Mouse (Mus musculus) midbrain, embryonic 11.5 days (tissue): ENCODE data around the gene Frmd4a. TPM values are rescaled to one million over a fixed set of nuclear protein-coding genes. Genes with fewer than 3 reads are reported as not detected.

Source experiments
- ATAC-seq: fragments of 200-750 bp; cut with Nextera tagmentation; 2 replicates; pipeline ENCODE4 v1.8.0; 2017; ENCODE audit warnings: moderate TSS enrichment, moderate library complexity; ENCODE audit not compliant: low FRiP score
- DNase-seq: peaks from one replicate; pipeline ENCODE4 v3.0.0; 2015; ENCODE audit warnings: low spot score; ENCODE audit errors: missing footprints
- H3K27ac ChIP-seq: fragments of 300-500 bp; sonication (generic); 2 replicates; pipeline ENCODE4 v1.5.1; 2014; ENCODE audit warnings: low read depth, low read length
- H3K27me3 ChIP-seq: fragments of 300-500 bp; sonication (generic); 2 replicates; pipeline ENCODE4 v1.6.1; 2014; ENCODE audit warnings: mild to moderate bottlenecking, low read length, moderate library complexity, mixed read lengths; ENCODE audit not compliant: control insufficient read depth, insufficient read depth
- H3K36me3 ChIP-seq: fragments of 300-500 bp; sonication (generic); 2 replicates; pipeline ENCODE4 v1.6.1; 2014; ENCODE audit warnings: mild to moderate bottlenecking, low read length, moderate library complexity, mixed read lengths; ENCODE audit not compliant: control insufficient read depth, insufficient read depth
- H3K4me1 ChIP-seq: fragments of 300-500 bp; sonication (generic); 2 replicates; pipeline ENCODE4 v1.6.1; 2014; ENCODE audit warnings: low read length; ENCODE audit not compliant: control insufficient read depth, insufficient read depth
- H3K4me2 ChIP-seq: fragments of 300-500 bp; sonication (generic); 2 replicates; pipeline ENCODE4 v1.6.1; 2014; ENCODE audit warnings: mild to moderate bottlenecking, moderate library complexity
- H3K4me3 ChIP-seq: fragments of 300-500 bp; sonication (generic); 2 replicates; pipeline ENCODE4 v1.5.1; 2014; ENCODE audit warnings: low read depth, low read length
- H3K9ac ChIP-seq: fragments of 300-500 bp; sonication (generic); 2 replicates; pipeline ENCODE4 v1.6.1; 2014; ENCODE audit warnings: low read length
- H3K9me3 ChIP-seq: fragments of 300-500 bp; sonication (generic); 2 replicates; pipeline ENCODE4 v1.6.1; 2016; ENCODE audit warnings: low read length; ENCODE audit not compliant: control insufficient read depth
- WGBS: fragments of 180-500 bp; shearing (Covaris S2); extraction: QIAGEN DNeasy Blood & Tissue Kit; methylation state at CpG from one replicate; pipeline ENCODE4 v1.1.7; 2014; 5-methylcytosine and 5-hydroxymethylcytosine counted together
- polyA plus RNA-seq: library from polyadenylated mRNA; unstranded; fragments of >200 nt; fragmentation: Nextera tagmentation; extraction: Ambion mirVana; gene quantifications from 2 replicates; pipeline ENCODE4 v1.2.1, GENCODE M21; 2014

The Frmd4a gene
- polyA plus RNA-seq, 1 experiment from 2014 or later = 35.2 TPM

DNA sequence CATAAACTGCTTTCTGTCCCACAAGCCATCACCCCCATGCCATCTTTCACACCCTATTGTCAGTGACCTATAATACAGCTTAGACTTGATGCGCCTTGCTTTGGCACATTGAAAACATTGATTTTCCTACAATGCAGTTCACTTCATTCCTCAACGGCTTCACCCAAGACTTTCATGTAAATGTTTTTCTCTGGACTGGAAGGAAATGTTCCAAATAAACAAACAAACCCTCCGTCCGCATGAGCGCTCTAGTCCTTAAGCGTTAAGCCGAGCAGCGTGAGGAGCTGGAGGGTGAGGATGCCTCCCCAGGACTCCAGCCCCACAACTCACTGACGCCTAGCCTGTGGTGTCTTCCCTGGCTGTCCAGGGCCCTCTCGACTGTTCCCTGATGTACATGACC, 279.4 kb downstream of the Frmd4a start:
- DNase-seq (no peak), ATAC-seq (no peak)
- Histone ChIP-seq H3K36me3 (no peaks in the 10 kb centered on the region), H3K27me3 (no peaks in the 10 kb centered on the region), H3K9me3 (no peaks in the 10 kb centered on the region), H3K9ac (no peak overlapping the region), H3K4me2 (no peak overlapping the region), H3K27ac (no peak overlapping the region), H3K4me3 (no peak overlapping the region), H3K4me1 (peaks cover 20% of the 10 kb centered on the region)
- 67% methylated on average over 10 of the region's 10 CpGs for WGBS

GRCm38 (mm10) chr2:4298325-4299215, 281.1 kb downstream of the Frmd4a start:
- whole genome bisulfite sequencing = 16% methylated on average over 19 of the region's 19 CpGs
- Histone ChIP-seq H3K4me3 (peak overlapping the region; percentile 5; the same call in 1 of the 2 replicates), H3K27me3 (no peaks in the 10 kb centered on the region), H3K27ac (no peak overlapping the region; the same call in 1 of the 2 replicates), H3K36me3 (no peaks in the 10 kb centered on the region), H3K9ac (peak overlapping the region; percentile 55), H3K4me1 (peaks cover 20% of the 10 kb centered on the region), H3K9me3 (no peaks in the 10 kb centered on the region), H3K4me2 (peak overlapping the region; percentile 37)
- DNase-seq (peak; percentile 93), ATAC-seq (peak; percentile 80)

GRCm38 (mm10) chr2:4299593-4299992, 282.1 kb downstream of the Frmd4a start:
- H3K4me1 ChIP-seq = peaks cover 20% of the 10 kb centered on the region
- 65% methylated on average over 12 of the region's 12 CpGs for WGBS
- DNase-seq = peak; percentile 87
- no peak for ATAC-seq
- no peak overlapping the region for H3K4me2 ChIP-seq
- no peak overlapping the region for H3K27ac ChIP-seq
- no peaks in the 10 kb centered on the region for H3K36me3 ChIP-seq
- H3K9me3 ChIP-seq = no peaks in the 10 kb centered on the region
- no peaks in the 10 kb centered on the region for H3K27me3 ChIP-seq
- no peak overlapping the region for H3K4me3 ChIP-seq
- no peak overlapping the region for H3K9ac ChIP-seq

GRCm38 (mm10) chr2:4300383-4300811, 282.9 kb downstream of the Frmd4a start:
- Histone ChIP-seq H3K36me3 (no peaks in the 10 kb centered on the region), H3K27ac (no peak overlapping the region; the same call in 1 of the 2 replicates), H3K4me1 (peaks cover 20% of the 10 kb centered on the region), H3K9me3 (no peaks in the 10 kb centered on the region), H3K27me3 (no peaks in the 10 kb centered on the region), H3K9ac (no peak overlapping the region), H3K4me3 (no peak overlapping the region), H3K4me2 (0 out of 2 replicates have a peak overlapping the region, but pooled peaks have one; percentile 11)
- DNase-seq = peak; percentile 91
- ATAC-seq = no peak
- WGBS = 52% methylated on average over 13 of the region's 13 CpGs

DNA sequence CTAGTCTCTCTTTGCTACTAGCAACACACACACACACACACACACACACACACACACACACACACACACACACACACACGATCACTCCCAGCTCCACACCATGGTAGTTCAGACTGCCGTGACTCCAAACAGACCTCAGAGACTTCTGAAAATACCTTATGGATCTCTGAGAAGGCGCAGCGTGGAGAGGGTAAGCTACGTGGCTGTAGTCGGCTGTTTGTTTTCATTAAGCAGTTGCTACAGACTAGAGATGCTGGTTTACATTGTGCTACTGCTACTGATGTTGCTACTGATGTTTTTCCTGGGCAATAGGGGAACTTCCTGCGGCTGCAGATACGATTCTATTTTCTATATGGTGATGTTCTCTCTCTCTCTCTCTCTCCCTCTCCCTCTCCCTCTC, 283.3 kb downstream of the Frmd4a start:
- H3K4me1 ChIP-seq = peaks cover 20% of the 10 kb centered on the region
- no peaks in the 10 kb centered on the region for H3K9me3 ChIP-seq
- DNase-seq (peak; percentile 91), ATAC-seq (no peak)
- H3K27me3 ChIP-seq = no peaks in the 10 kb centered on the region
- no peaks in the 10 kb centered on the region for H3K36me3 ChIP-seq
- 56% methylated on average over 8 of the region's 8 CpGs for WGBS
- H3K4me3 ChIP-seq = no peak overlapping the region
- H3K4me2 ChIP-seq = 0 out of 2 replicates have a peak overlapping the region, but pooled peaks have one; percentile 11
- H3K27ac ChIP-seq = no peak overlapping the region
- H3K9ac ChIP-seq = no peak overlapping the region

- ATAC-seq (no peak), DNase-seq (no peak)
- Histone ChIP-seq H3K27ac (no peak overlapping the region), H3K36me3 (no peaks in the 10 kb centered on the region), H3K9me3 (no peaks in the 10 kb centered on the region), H3K9ac (no peak overlapping the region), H3K4me3 (no peak overlapping the region), H3K27me3 (no peaks in the 10 kb centered on the region), H3K4me2 (no peak overlapping the region), H3K4me1 (peaks cover 20% of the 10 kb centered on the region)
- WGBS = 32% methylated on average over 5 of the region's 6 CpGs
These were observed 283.7 kb downstream of the Frmd4a start for GRCm38 (mm10) chr2:4301256-4301655.

- DNase-seq (no peak), ATAC-seq (no peak)
- no peaks in the 10 kb centered on the region for H3K27me3 ChIP-seq
- no peak overlapping the region for H3K9ac ChIP-seq
- no peaks in the 10 kb centered on the region for H3K9me3 ChIP-seq
- WGBS = 62% methylated on average over 7 of the region's 7 CpGs
- H3K4me3 ChIP-seq = no peak overlapping the region
- no peak overlapping the region for H3K27ac ChIP-seq
- no peak overlapping the region for H3K4me2 ChIP-seq
- H3K4me1 ChIP-seq = peaks cover 20% of the 10 kb centered on the region
- H3K36me3 ChIP-seq = no peaks in the 10 kb centered on the region
These were observed 284.2 kb downstream of the Frmd4a start for GRCm38 (mm10) chr2:4301692-4302091.

GRCm38 (mm10) chr2:4302119-4302518, 284.6 kb downstream of the Frmd4a start:
- DNase-seq (no peak), ATAC-seq (no peak)
- 82% methylated on average over 3 of the region's 3 CpGs for WGBS
- Histone ChIP-seq H3K36me3 (no peaks in the 10 kb centered on the region), H3K9me3 (no peaks in the 10 kb centered on the region), H3K27me3 (no peaks in the 10 kb centered on the region), H3K4me2 (no peak overlapping the region), H3K4me3 (no peak overlapping the region), H3K4me1 (peaks cover 20% of the 10 kb centered on the region), H3K9ac (no peak overlapping the region), H3K27ac (no peak overlapping the region)

DNA sequence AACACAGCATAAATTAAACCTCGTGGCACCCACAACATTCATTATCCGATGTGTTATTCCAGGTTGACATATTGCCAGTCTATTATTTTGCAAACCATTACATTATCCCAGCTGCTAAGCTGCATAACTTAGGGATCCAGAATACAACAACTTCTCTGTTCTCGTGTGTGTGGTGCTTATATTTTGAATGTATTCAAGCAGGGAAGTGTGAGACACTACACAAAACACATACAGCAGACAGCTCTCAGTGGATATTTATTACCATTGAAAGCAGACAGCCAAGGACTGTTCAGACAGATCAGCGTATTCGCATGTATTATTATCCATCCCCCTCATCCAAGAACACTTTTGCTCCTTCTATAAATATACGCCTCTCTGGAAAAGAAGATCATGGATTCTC, 289.6 kb downstream of the Frmd4a start:
- no peak for ATAC-seq
- H3K36me3 ChIP-seq = no peaks in the 10 kb centered on the region
- peak; percentile 56 for DNase-seq
- H3K4me1 ChIP-seq = no peaks in the 10 kb centered on the region
- H3K4me3 ChIP-seq = no peak overlapping the region
- H3K27ac ChIP-seq = no peak overlapping the region
- no peak overlapping the region for H3K9ac ChIP-seq
- H3K27me3 ChIP-seq = no peaks in the 10 kb centered on the region
- H3K9me3 ChIP-seq = no peaks in the 10 kb centered on the region
- 87% methylated on average over 6 of the region's 6 CpGs for WGBS
- no peak overlapping the region for H3K4me2 ChIP-seq
